Mouse (Mus musculus) CD4-positive helper T cell, adult 2 months (primary cell): Measurements from ENCODE around the gene Olfr1255.

Source experiments
- DNase-seq: peaks from one replicate; pipeline ENCODE4 v3.0.0-alpha.2; 2012; ENCODE audit warnings: low read depth, missing footprints, low spot score

Gene Olfr1255

DNA sequence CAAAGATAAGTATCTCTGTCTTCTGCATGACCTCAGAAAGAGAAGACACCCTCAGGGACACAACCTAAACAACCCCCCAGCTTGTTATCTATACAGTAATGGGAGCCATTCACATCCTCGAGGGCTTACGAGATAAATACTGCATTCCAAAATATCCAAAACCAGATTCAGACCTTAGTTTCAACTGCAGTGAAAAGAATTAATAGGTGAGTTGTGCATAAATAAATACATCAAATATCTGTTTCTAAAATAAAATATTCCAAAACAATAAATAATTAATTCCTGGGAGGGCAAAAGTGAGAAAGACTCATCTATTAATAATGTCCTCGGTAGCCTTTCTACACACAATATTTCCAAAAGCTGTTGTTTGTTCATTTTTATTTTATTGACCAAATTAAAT is at the start of gene Olfr1255:
Gene Olfr1255, plus strand, starts transcription at position 301 of the 400 bp plus-strand sequence.
- no peak for DNase-seq

DNA sequence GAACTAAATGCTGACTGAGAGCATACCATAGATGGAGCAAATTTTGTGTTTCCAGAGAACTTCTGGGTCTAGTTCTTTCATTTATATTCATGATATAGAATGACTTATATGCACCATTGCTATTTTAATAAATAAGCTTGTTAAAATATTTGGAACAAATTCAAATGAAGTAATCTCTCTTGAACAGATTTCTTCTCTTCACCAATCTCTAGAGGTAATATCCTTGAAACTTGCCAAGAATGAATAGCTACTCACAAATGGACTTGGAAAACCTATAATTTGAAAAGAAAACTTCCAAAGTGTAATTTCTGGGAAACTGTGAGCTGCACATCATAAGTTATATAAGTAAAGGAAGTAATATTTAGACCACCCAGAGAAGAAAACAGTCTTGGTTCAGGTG is 18.3 kb upstream of the Olfr1255 start, which contains the start of gene Olfr1254:
Gene Olfr1254, minus strand, starts transcription at position 101 of the 400 bp plus-strand sequence.
- DNase-seq: no peak

DNA sequence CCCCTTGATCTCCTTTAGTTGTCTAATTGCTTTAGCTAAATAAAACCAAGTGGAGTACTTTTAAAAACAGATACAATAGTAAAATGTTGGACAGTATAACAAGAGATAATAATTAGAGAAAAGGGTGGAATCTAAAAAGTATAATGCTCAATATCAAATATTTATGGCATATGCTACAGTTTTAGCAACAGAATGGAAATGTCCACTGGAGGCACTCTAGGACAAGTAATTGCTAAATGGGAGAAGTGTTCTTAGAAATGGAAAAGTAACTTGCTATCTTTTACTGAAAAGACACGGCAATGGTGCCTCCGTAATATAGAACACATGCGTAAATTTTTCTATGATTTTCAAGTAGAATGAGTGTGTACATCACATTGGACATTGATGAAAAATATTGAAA is 12.3 kb upstream of the Olfr1255 start:
- DNase-seq: no peak

DNA sequence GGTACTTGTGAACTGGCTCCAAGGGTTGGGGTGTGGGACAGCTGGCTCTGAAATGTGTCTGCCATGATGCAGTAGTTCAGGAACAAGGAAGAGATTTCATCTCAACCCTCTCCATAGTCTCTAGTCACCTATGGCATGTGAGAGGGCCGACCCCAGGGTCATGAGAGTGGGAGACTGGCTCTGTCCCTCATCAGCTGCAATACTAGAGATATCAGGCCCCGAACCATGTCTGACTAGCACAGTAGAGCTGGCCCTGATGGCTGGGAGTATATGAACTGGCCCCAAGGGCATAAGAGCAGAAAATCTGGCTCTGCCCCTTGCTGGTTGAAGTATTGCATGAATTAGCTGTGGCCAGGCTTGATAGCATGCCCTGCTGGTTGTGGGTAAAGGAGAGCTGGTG is 1.1 kb upstream of the Olfr1255 start:
- no peak for DNase-seq

GRCm38 (mm10) chr2:89820216-89820615 is 8.4 kb downstream of the Olfr1255 start:
- no peak for DNase-seq

DNA sequence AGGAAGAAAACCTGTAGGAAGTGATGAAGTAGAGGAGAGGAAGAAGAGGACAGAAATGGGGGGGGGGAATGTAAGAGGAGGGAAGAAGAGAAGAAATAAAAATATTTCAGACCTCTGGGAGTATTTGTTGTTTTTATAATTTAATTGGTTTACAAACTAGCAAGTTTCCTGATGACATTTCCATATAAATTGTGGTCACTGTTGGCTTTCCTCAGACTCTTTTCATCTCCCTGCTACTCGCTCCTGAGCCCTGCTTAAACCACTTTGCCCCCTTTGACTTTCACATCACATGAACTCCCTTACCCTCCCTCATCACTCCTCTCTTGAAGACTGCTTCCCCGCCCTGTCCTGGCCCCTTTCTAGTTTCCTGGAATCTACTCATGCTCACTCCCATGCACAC is 29.6 kb downstream of the Olfr1255 start, which contains the start of gene Olfr1256:
Gene Olfr1256, minus strand, starts transcription at position 101 of the 400 bp plus-strand sequence.
- DNase-seq: no peak

- DNase-seq: no peak
Measured at GRCm38 (mm10) chr2:89848105-89848504, 36.3 kb downstream of the Olfr1255 start, which contains the start of gene Olfr48. Olfr48 (minus strand) TSS chr2:89848205.

DNA sequence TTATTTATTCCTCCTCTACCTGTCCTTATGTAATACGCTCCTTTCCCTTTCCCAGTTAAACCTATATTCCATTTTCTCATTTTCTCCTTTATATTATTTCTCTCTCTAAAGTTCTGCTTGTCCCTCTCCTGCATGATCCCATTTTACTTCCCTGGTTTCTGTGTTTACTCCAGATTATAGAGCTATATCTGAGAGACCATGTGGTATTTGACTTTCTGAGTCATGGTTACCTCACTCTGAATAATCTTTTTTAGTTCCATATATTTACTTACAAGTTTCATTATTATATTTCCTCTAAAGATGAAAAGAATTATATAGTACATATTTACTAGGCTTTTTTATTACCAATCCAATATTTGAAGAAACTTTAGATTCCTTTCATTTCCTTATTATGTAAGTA is 37.4 kb downstream of the Olfr1255 start:
- DNase-seq: no peak
